Mouse (Mus musculus) cortical plate, adult 2 months (tissue): Measurements from ENCODE around the gene Hsdl2.

Source experiments
- CTCF ChIP-seq: fragments of 200-500 bp; IDR thresholded peaks from 2 replicates; pipeline ENCODE4 v1.5.1; 2011; ENCODE audit warnings: mild to moderate bottlenecking, control low read depth, low read length; ENCODE audit not compliant: insufficient read depth; ENCODE audit errors: extremely low read depth
- POLR2A ChIP-seq: fragments of 200-500 bp; IDR thresholded peaks from 2 replicates; pipeline ENCODE4 v1.6.1; 2011; ENCODE audit warnings: mild to moderate bottlenecking, low read length, control low read depth; ENCODE audit not compliant: insufficient read depth; ENCODE audit errors: extremely low read depth

GRCm38 (mm10) chr4:59548560-59549174 is 32.7 kb upstream of the Hsdl2 start:
- TF ChIP-seq POLR2A: no peak
- no peak for TF ChIP-seq CTCF
